Mouse (Mus musculus) lung, adult 2 months (tissue): ENCODE measurements around the gene Yipf4.

Source experiments
- CTCF ChIP-seq: fragments of 200-500 bp; IDR thresholded peaks from 2 replicates; pipeline ENCODE4 v1.5.1; 2011; ENCODE audit warnings: mild to moderate bottlenecking, low read length, control low read depth; ENCODE audit not compliant: insufficient read depth
- POLR2A ChIP-seq: fragments of 200-500 bp; IDR thresholded peaks from 2 replicates; pipeline ENCODE4 v1.6.1; 2011; ENCODE audit warnings: low read depth, mild to moderate bottlenecking, control low read depth, low read length, borderline replicate concordance; ENCODE audit errors: extremely low read depth

- no peak for TF ChIP-seq POLR2A
- TF ChIP-seq CTCF, result no peak
These were observed 32.5 kb upstream of the Yipf4 start for GRCm38 (mm10) chr17:74456825-74457224.
